In genomic region chr4:116720343-116721097, GRCm38 (mm10) we compare ENCODE assay signal across 7 mouse cellular contexts. TPM values are rescaled to one million over a fixed set of nuclear protein-coding genes. Genes with fewer than 3 reads are reported as not detected.
DNase-seq lines count a peak whose midpoint lies in the region; ATAC-seq lines count a peak whose summit lies in the region.

TSS of gene Tesk2 (plus strand) at chr4:116720948.

- H3K9me3 ChIP-seq in intestine, embryonic 16.5 days (ENCODE audit: control insufficient read depth, low read length), result no peaks in the 10 kb centered on the region
- no peaks in the 10 kb centered on the region for H3K9me3 ChIP-seq in midbrain, embryonic 11.5 days (ENCODE audit: control insufficient read depth, low read length)

- H3K27ac ChIP-seq in intestine, embryonic 16.5 days (ENCODE audit: low read length), result peak within 1 kb of the TSS; percentile 89
- H3K27ac ChIP-seq in midbrain, embryonic 11.5 days (ENCODE audit: low read depth, low read length), result peak within 1 kb of the TSS; percentile 65

- H3K4me3 ChIP-seq in intestine, embryonic 16.5 days (ENCODE audit: low read length), result peak within 1 kb of the TSS; percentile 93
- peak within 1 kb of the TSS; percentile 74 for H3K4me3 ChIP-seq in midbrain, embryonic 11.5 days (ENCODE audit: low read depth, low read length)

- no peaks in the 10 kb centered on the region for H3K27me3 ChIP-seq in intestine, embryonic 16.5 days (replicated peaks; ENCODE audit: control insufficient read depth, insufficient read depth, low read length)
- H3K27me3 ChIP-seq in midbrain, embryonic 11.5 days (ENCODE audit: control insufficient read depth, insufficient read depth, low read length), result 0 out of 2 replicates have a peak, but pooled peaks cover 2% of the 10 kb centered on the region

- H3K4me1 ChIP-seq in intestine, embryonic 16.5 days (ENCODE audit: control insufficient read depth, insufficient read depth, low read length), result peaks cover 8% of the 10 kb centered on the region; the same call in 1 of the 2 replicates
- H3K4me1 ChIP-seq in midbrain, embryonic 11.5 days (ENCODE audit: control insufficient read depth, insufficient read depth, low read length), result peaks cover 5% of the 10 kb centered on the region; the same call in 1 of the 2 replicates

- WGBS in intestine, embryonic 16.5 days, result under 1% methylated on average over 34 of the region's 34 CpGs
- WGBS in midbrain, embryonic 11.5 days, result under 1% methylated on average over 33 of the region's 34 CpGs

- peak; percentile 94 for DNase-seq in adrenal gland, adult 8-10 months
- peak; percentile 95 for DNase-seq in embryo, embryonic 9.5 days (ENCODE audit: extremely low spot score)
- peak; percentile 68 to 90 for DNase-seq in gastrocnemius, postnatal 4 days (ENCODE audit: low spot score in 2 of 2)
- DNase-seq in left cerebral cortex, postnatal 36 days (ENCODE audit: low spot score in 2 of 2), result peak; percentile 87 to 90
- DNase-seq in midbrain, embryonic 11.5 days (ENCODE audit: low spot score, missing footprints), result peak; percentile 99
- peak; percentile 96 for DNase-seq in skeletal muscle tissue, adult 2 months (ENCODE audit: low read depth, low spot score)

- peak; percentile 98 for ATAC-seq in intestine, embryonic 16.5 days
- peak; percentile 98 for ATAC-seq in midbrain, embryonic 11.5 days (ENCODE audit: low FRiP score)

- no peaks in the 10 kb centered on the region for H3K36me3 ChIP-seq in intestine, embryonic 16.5 days (ENCODE audit: control insufficient read depth, insufficient read depth, low read length)
- H3K36me3 ChIP-seq in midbrain, embryonic 11.5 days (ENCODE audit: control insufficient read depth, insufficient read depth, low read length), result no peaks in the 10 kb centered on the region

- H3K4me2 ChIP-seq in intestine, embryonic 16.5 days (ENCODE audit: low read depth, low read length), result peak within 1 kb of the TSS; percentile 80
- peak within 1 kb of the TSS; percentile 93 for H3K4me2 ChIP-seq in midbrain, embryonic 11.5 days

- peak within 1 kb of the TSS; percentile 90 for H3K9ac ChIP-seq in intestine, embryonic 16.5 days (ENCODE audit: low read depth, low read length)
- H3K9ac ChIP-seq in midbrain, embryonic 11.5 days (ENCODE audit: low read length), result peak within 1 kb of the TSS; percentile 85

- intact Hi-C loops in left cerebral cortex, postnatal 36 days (cut with DNase I), result loop anchor here (10.0 kb wide), 1 partner anchor 274 kb away; the partner anchor contains the start of genes Hectd3 and Urod

RNA-seq across cellular contexts. Expression of gene Tesk2, which starts in this region (rescaled TPM):
- 1 to 10 TPM; 4.9 to 6.8 (median 6.7) TPM for total RNA-seq in adrenal gland, adult 8-10 months (2022)
- 1 to 10 TPM; 3.8 to 4.0 TPM for total RNA-seq in gastrocnemius, postnatal 4 days (2021)
- polyA plus RNA-seq in intestine, embryonic 16.5 days (2015; fragmentation: Nextera tagmentation; extraction: Ambion mirVana), result 10.4 and 11.6 TPM in 2 replicates
- total RNA-seq in left cerebral cortex, postnatal 36 days (2021), result 1 to 10 TPM; 4.8 to 5.4 TPM
- polyA plus RNA-seq in midbrain, embryonic 11.5 days (2014; fragmentation: Nextera tagmentation; extraction: Ambion mirVana), result 5.5 and 6.1 TPM in 2 replicates

Comparison
In these comparisons a context has a peak if more than half of its experiments do, and no peak if none do; other contexts are left out.
1. Peak in every context shown above with its lines: DNase-seq, ATAC-seq, H3K4me3 ChIP-seq and H3K27ac ChIP-seq.